Mouse (Mus musculus): ENCODE results near the gene Wipi2. TPM values are rescaled to one million over a fixed set of nuclear protein-coding genes. Genes with fewer than 3 reads are reported as not detected.
A peak's percentile ranks its signal among the peaks of the same experiment; 100 is the strongest.

The Wipi2 gene
- polyA plus RNA-seq, 1 experiment from 2014 or later, result 33.4 TPM

DNA sequence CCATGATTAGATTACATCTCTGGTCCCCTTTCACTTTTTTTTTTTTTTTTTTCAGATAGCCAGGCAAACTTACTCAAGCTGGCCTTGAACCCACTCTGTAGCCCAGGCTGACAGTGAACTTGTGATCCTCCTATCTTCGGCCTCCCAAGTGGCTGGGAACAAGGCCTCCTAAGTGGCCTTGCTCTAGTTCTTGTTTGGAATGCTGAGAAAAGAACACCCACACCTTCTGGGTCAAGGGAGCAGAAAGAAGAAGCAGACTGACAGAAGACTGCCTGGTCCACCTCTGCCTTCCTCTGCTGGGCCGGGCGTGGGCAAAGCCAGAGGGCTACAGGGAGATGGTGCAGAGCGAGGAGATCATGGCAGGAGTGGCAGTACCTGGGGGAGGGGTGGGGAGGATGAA lies 17.1 kb upstream of the Wipi2 start:
- DNase-seq (ENCODE audit: low spot score) (no peak), ATAC-seq (ENCODE audit: low FRiP score, low TSS enrichment) (no peak)
- WGBS, result 86% methylated on average over 4 of the region's 4 CpGs
- Histone ChIP-seq H3K4me2 (replicated peaks; ENCODE audit: low read depth) (no peak overlapping the region), H3K36me3 (ENCODE audit: control insufficient read depth, insufficient read depth, low read length) (no peaks in the 10 kb centered on the region), H3K27ac (replicated peaks) (no peak overlapping the region), H3K9me3 (ENCODE audit: control insufficient read depth, low read length) (no peaks in the 10 kb centered on the region), H3K4me3 (ENCODE audit: low read depth, low read length) (no peak overlapping the region), H3K27me3 (ENCODE audit: control insufficient read depth, insufficient read depth, low read length) (no peaks in the 10 kb centered on the region), H3K9ac (ENCODE audit: low read length) (no peak overlapping the region), H3K4me1 (replicated peaks; ENCODE audit: control insufficient read depth, insufficient read depth) (no peaks in the 10 kb centered on the region)
- TF ChIP-seq CTCF (IDR thresholded peaks at IDR 0.05; ENCODE audit: low read depth), result no peak
- no peak for TF ChIP-seq EP300 (optimal IDR thresholded peaks at IDR 0.05)

GRCm38 (mm10) chr5:142614513-142614912 lies 13.0 kb upstream of the Wipi2 start:
- 42% methylated on average over 3 of the region's 3 CpGs for WGBS
- no peak for DNase-seq (ENCODE audit: low spot score)
- Histone ChIP-seq H3K9ac (ENCODE audit: low read length) (no peak overlapping the region), H3K4me3 (ENCODE audit: low read depth, low read length) (no peak overlapping the region), H3K4me1 (replicated peaks; ENCODE audit: control insufficient read depth, insufficient read depth) (no peaks in the 10 kb centered on the region), H3K4me2 (replicated peaks; ENCODE audit: low read depth) (no peak overlapping the region), H3K27ac (replicated peaks) (no peak overlapping the region), H3K9me3 (ENCODE audit: control insufficient read depth, low read length) (no peaks in the 10 kb centered on the region), H3K27me3 (ENCODE audit: control insufficient read depth, insufficient read depth, low read length) (no peaks in the 10 kb centered on the region), H3K36me3 (ENCODE audit: control insufficient read depth, insufficient read depth, low read length) (no peaks in the 10 kb centered on the region)
- TF ChIP-seq CTCF (IDR thresholded peaks at IDR 0.05; ENCODE audit: low read depth) (no peak), EP300 (optimal IDR thresholded peaks at IDR 0.05) (no peak)
- ATAC-seq (ENCODE audit: low FRiP score, low TSS enrichment), result no peak

DNA sequence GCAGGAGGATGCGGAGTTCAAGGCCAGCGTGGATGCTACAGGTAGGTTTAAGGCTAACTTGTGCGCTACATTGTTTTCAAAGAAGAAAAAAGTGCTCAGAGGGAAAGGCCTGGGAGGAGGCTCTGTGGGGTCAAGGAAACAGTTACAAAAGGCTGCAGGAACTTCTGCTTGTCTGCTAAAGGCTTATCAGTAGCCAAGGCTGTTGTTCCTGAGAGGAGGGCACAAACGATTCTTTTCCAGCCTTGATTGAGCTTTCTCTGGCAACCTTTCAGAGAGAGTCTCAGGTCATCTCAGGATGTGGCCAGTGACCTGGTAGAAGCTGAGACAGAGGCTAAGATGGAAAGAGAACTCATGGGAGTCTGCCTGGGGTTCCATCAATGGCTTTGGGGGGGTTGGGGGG lies 11.9 kb upstream of the Wipi2 start:
- no peak for DNase-seq (ENCODE audit: low spot score)
- ATAC-seq (ENCODE audit: low FRiP score, low TSS enrichment), result no peak
- Histone ChIP-seq H3K9me3 (ENCODE audit: control insufficient read depth, low read length) (no peaks in the 10 kb centered on the region), H3K9ac (ENCODE audit: low read length) (no peak overlapping the region), H3K27ac (replicated peaks) (no peak overlapping the region), H3K27me3 (ENCODE audit: control insufficient read depth, insufficient read depth, low read length) (no peaks in the 10 kb centered on the region), H3K4me2 (replicated peaks; ENCODE audit: low read depth) (no peak overlapping the region), H3K4me3 (ENCODE audit: low read depth, low read length) (no peak overlapping the region), H3K4me1 (replicated peaks; ENCODE audit: control insufficient read depth, insufficient read depth) (no peaks in the 10 kb centered on the region), H3K36me3 (ENCODE audit: control insufficient read depth, insufficient read depth, low read length) (no peaks in the 10 kb centered on the region)
- no peak for TF ChIP-seq CTCF (IDR thresholded peaks at IDR 0.05; ENCODE audit: low read depth)
- no peak for TF ChIP-seq EP300 (optimal IDR thresholded peaks at IDR 0.05)
- 72% methylated on average over 4 of the region's 4 CpGs for WGBS

GRCm38 (mm10) chr5:142616326-142616725 lies 11.2 kb upstream of the Wipi2 start:
- WGBS, result 43% methylated on average over 6 of the region's 6 CpGs
- DNase-seq (ENCODE audit: low spot score) (no peak), ATAC-seq (ENCODE audit: low FRiP score, low TSS enrichment) (no peak)
- Histone ChIP-seq H3K36me3 (ENCODE audit: control insufficient read depth, insufficient read depth, low read length) (no peaks in the 10 kb centered on the region), H3K9me3 (ENCODE audit: control insufficient read depth, low read length) (no peaks in the 10 kb centered on the region), H3K27me3 (ENCODE audit: control insufficient read depth, insufficient read depth, low read length) (no peaks in the 10 kb centered on the region), H3K9ac (ENCODE audit: low read length) (no peak overlapping the region), H3K4me1 (replicated peaks; ENCODE audit: control insufficient read depth, insufficient read depth) (no peaks in the 10 kb centered on the region), H3K27ac (replicated peaks) (no peak overlapping the region), H3K4me3 (ENCODE audit: low read depth, low read length) (no peak overlapping the region), H3K4me2 (replicated peaks; ENCODE audit: low read depth) (no peak overlapping the region)
- TF ChIP-seq CTCF (IDR thresholded peaks at IDR 0.05; ENCODE audit: low read depth) (no peak), EP300 (optimal IDR thresholded peaks at IDR 0.05) (no peak)

GRCm38 (mm10) chr5:142619866-142620265 lies 7.6 kb upstream of the Wipi2 start:
- ATAC-seq (ENCODE audit: low FRiP score, low TSS enrichment) (peak; percentile 19; the same call in 1 of the 2 replicates), DNase-seq (ENCODE audit: low spot score) (peak; percentile 56)
- 8% methylated on average over 5 of the region's 5 CpGs for WGBS
- H3K27me3 ChIP-seq (ENCODE audit: control insufficient read depth, insufficient read depth, low read length), result no peaks in the 10 kb centered on the region
- H3K9ac ChIP-seq (ENCODE audit: low read length), result no peak overlapping the region
- no peak overlapping the region for H3K4me3 ChIP-seq (ENCODE audit: low read depth, low read length)
- no peak overlapping the region for H3K27ac ChIP-seq (replicated peaks)
- H3K4me2 ChIP-seq (replicated peaks; ENCODE audit: low read depth), result no peak overlapping the region
- no peak for TF ChIP-seq EP300 (optimal IDR thresholded peaks at IDR 0.05)
- TF ChIP-seq CTCF (IDR thresholded peaks at IDR 0.05; ENCODE audit: low read depth), result peak; percentile 80
- no peaks in the 10 kb centered on the region for H3K9me3 ChIP-seq (ENCODE audit: control insufficient read depth, low read length)
- H3K36me3 ChIP-seq (ENCODE audit: control insufficient read depth, insufficient read depth, low read length), result no peaks in the 10 kb centered on the region
- no peaks in the 10 kb centered on the region for H3K4me1 ChIP-seq (replicated peaks; ENCODE audit: control insufficient read depth, insufficient read depth)

DNA sequence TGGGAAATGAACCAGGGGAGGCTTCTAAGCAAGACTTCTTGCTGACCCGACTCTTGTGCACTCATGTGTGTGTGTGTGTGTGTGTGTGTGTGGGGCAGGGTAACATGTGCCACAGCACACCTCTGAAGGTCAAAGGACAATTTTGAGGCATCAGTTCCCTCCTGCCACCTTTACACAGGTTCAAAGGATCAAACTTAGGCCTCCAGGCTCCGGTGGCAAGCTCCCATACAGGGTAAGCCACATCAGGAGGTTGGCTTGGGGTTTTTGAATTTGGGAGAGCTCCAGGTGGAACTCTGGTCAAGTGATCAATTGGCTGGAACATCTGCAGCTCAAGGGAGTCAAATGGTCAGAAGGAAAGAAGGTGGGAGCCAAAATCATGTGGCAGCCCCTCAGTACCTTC lies 6.1 kb upstream of the Wipi2 start:
- TF ChIP-seq CTCF (IDR thresholded peaks at IDR 0.05; ENCODE audit: low read depth) (no peak), EP300 (optimal IDR thresholded peaks at IDR 0.05) (no peak)
- H3K4me1 ChIP-seq (replicated peaks; ENCODE audit: control insufficient read depth, insufficient read depth), result no peaks in the 10 kb centered on the region
- ATAC-seq (ENCODE audit: low FRiP score, low TSS enrichment) (no peak), DNase-seq (ENCODE audit: low spot score) (no peak)
- WGBS, result 68% methylated on average over 2 of the region's 2 CpGs
- no peak overlapping the region for H3K9ac ChIP-seq (ENCODE audit: low read length)
- H3K9me3 ChIP-seq (ENCODE audit: control insufficient read depth, low read length), result no peaks in the 10 kb centered on the region
- H3K36me3 ChIP-seq (ENCODE audit: control insufficient read depth, insufficient read depth, low read length), result no peaks in the 10 kb centered on the region
- H3K27ac ChIP-seq (replicated peaks), result no peak overlapping the region
- no peak overlapping the region for H3K4me2 ChIP-seq (replicated peaks; ENCODE audit: low read depth)
- H3K27me3 ChIP-seq (ENCODE audit: control insufficient read depth, insufficient read depth, low read length), result no peaks in the 10 kb centered on the region
- no peak overlapping the region for H3K4me3 ChIP-seq (ENCODE audit: low read depth, low read length)

Data from stomach, postnatal 0 days (tissue).